Mouse (Mus musculus) bone marrow, adult 2 months (tissue): ENCODE results near the gene Mbd3. TPM values are rescaled to one million over a fixed set of nuclear protein-coding genes. Genes with fewer than 3 reads are reported as not detected.
A peak's percentile ranks its signal among the peaks of the same experiment; 100 is the strongest.

Source experiments
- H3K27ac ChIP-seq: fragments of 200-500 bp; 2 replicates; pipeline ENCODE4 v1.5.1; 2012; ENCODE audit warnings: low read depth, mild to moderate bottlenecking, control low read depth, inconsistent platforms, low read length; ENCODE audit not compliant: control insufficient read depth, poor library complexity, insufficient read depth
- H3K4me1 ChIP-seq: fragments of 200-500 bp; 2 replicates; pipeline ENCODE4 v1.6.1; 2011; ENCODE audit warnings: low read length; ENCODE audit not compliant: control insufficient read depth, insufficient read depth
- H3K4me3 ChIP-seq: fragments of 200-500 bp; replicated peaks from 2 replicates; pipeline ENCODE3; 2011; ENCODE audit warnings: mild to moderate bottlenecking, low read depth, low read length, control low read depth; ENCODE audit not compliant: control insufficient read depth
- CTCF ChIP-seq: fragments of 200-500 bp; IDR thresholded peaks from 2 replicates; pipeline ENCODE4 v1.5.1; 2011; ENCODE audit warnings: low read length, control low read depth; ENCODE audit not compliant: control insufficient read depth, insufficient read depth
- POLR2A ChIP-seq: fragments of 200-500 bp; IDR thresholded peaks from 2 replicates; pipeline ENCODE4 v1.6.1; 2011; ENCODE audit warnings: low read depth, mild to moderate bottlenecking, control low read depth, low read length, borderline replicate concordance; ENCODE audit not compliant: control insufficient read depth
- WGBS: fragments of 180-500 bp; shearing (Covaris S2); methylation state at CpG from one replicate; pipeline ENCODE4 v1.1.7; 2018; 5-methylcytosine and 5-hydroxymethylcytosine counted together
- polyA plus RNA-seq: library from polyadenylated mRNA; stranded (reverse); fragments of >200 nt; gene quantifications from 2 replicates; pipeline ENCODE4 v1.2.4, GENCODE M21; 2011; ENCODE audit warnings: low replicate concordance; ENCODE audit not compliant: missing spikeins, insufficient read depth, insufficient read length

The Mbd3 gene
- polyA plus RNA-seq, 1 experiment = 82.0 TPM

DNA sequence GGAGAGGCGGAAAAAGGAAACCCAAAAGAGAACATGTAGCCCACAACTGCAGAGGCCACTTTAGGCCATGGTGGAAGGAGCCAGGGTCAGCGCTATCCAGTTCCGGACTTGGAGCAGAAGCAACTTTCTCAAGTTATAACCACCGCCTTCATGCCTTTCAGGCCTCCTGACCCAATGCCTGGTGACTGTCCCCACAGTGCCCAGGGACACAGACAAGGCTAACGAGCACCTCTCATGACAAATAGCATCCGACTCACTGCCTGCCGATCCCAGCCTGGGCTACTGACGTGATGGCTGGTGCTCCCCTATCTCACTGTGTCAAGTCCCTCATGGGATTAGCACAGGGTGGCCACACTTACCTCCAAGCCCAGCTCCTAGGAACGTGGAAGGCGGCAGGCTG lies 21.4 kb upstream of the Mbd3 start:
- WGBS = 91% methylated on average over 10 of the region's 10 CpGs
- TF ChIP-seq POLR2A (no peak), CTCF (no peak)
- Histone ChIP-seq H3K4me3 (peak overlapping the region; percentile 0), H3K4me1 (peaks cover 3% of the 10 kb centered on the region; the same call in 1 of the 2 replicates), H3K27ac (peak overlapping the region; percentile 89; the same call in 1 of the 2 replicates)

DNA sequence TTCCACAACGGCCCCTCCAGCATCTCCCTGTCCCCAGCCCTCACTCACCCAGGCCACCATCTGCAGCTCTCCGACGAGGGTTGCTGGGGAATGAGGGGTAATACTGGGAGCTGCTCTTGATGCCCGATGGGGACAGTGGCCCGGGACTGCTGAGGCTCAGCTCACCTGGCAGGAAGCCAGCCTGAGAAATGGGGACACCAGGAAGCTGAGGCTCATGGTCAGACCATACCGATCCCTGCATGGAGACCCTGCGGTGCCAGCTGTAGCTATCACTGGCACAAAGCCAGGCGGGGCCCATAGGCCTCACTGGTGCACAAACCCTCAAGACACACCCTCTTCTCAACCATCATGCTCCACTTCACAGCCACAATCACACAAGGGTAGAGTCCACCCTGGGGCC lies 20.1 kb upstream of the Mbd3 start:
- no peak overlapping the region for H3K27ac ChIP-seq
- no peak overlapping the region for H3K4me3 ChIP-seq
- 74% methylated on average over 8 of the region's 8 CpGs for WGBS
- peaks cover 3% of the 10 kb centered on the region; the same call in 1 of the 2 replicates for H3K4me1 ChIP-seq
- TF ChIP-seq CTCF (no peak), POLR2A (no peak)

DNA sequence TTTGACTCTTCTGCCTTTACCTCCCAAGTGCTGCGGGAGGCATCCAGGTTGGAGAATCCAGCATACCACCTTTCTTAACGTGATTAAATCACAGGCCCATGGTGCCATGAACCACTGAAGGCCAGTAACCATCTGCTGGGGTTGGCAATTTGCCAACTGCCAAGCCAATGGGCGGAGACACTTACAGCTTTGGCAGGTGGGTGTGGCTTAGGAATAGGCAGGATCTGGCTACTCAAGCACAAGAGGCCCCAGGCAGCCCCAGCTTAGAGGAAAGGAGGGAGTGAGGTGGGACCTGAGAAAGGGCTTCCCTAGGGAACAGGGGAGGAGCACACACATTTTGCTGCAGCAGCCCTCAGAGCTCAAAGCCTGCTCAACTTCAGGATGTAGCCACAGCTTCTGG lies 19.0 kb upstream of the Mbd3 start:
- Histone ChIP-seq H3K4me3 (no peak overlapping the region), H3K27ac (no peak overlapping the region), H3K4me1 (peaks cover 2% of the 10 kb centered on the region; the same call in 1 of the 2 replicates)
- TF ChIP-seq POLR2A (no peak), CTCF (no peak)
- WGBS = 53% methylated on average over 3 of the region's 3 CpGs

DNA sequence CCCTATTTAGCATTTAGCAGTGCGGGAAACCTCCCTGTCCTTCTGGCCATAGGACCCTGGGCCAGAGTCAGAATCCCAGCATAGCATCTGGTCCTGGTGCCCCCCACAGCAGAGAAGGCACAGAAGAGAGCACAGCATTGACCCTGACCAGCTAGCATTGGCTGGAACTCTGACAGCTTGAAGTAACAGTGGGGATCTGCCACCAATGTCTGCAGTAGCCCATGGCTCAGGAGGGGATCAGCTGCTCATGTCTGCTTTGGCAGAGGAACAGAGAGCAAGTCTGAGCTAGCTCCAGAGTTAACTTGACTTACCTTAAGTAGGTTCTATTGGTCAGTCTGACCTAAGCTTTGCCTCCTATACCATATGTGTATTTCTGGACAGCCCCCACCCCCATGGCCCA lies 18.5 kb upstream of the Mbd3 start:
- 100% methylated on average over 1 of the region's 1 CpGs for WGBS
- TF ChIP-seq CTCF = no peak
- TF ChIP-seq POLR2A = no peak
- no peak overlapping the region for H3K27ac ChIP-seq
- no peak overlapping the region for H3K4me3 ChIP-seq
- no peaks in the 10 kb centered on the region for H3K4me1 ChIP-seq

DNA sequence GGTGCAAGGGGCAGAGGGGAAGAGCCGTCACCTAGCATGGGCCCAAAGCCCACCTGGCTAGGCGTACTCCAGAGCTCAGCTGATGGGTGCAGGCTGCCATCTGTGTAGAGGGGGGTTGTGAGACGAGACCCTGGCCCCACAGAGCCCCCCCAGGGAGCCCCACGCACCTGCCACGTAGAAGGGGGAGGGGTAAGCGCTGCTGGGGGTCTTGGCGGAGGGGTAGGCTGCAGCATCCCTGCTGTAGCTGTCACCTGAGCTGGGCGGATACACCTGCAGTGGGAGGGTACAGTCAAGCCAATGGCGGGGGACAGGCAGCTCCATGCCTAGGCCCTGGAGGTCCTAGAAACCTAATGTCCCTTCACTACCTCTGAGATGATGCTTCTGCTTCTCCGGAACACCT lies 18.0 kb upstream of the Mbd3 start:
- no peaks in the 10 kb centered on the region for H3K4me1 ChIP-seq
- WGBS = 97% methylated on average over 10 of the region's 10 CpGs
- no peak overlapping the region for H3K27ac ChIP-seq
- no peak for TF ChIP-seq CTCF
- no peak for TF ChIP-seq POLR2A
- H3K4me3 ChIP-seq = no peak overlapping the region

DNA sequence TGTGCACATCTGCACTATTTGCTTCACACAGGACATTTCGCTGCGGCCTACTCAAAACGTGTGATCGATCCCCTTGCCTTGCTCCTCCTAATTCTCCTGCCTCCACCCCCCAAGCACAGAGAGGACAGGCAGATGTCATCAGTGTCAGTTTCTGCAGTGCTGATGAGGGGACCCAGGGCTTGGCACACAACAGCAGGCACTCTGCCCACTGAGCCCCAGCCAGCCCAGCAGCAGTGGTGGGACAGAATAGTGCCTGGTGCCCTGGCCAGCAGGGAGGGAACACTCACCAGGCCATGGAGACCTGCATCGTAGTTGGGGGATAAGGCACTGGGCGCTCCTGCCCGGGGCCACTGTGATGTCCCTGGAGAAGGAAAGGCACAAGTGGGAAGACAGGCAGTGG lies 16.2 kb upstream of the Mbd3 start:
- 98% methylated on average over 7 of the region's 7 CpGs for WGBS
- H3K27ac ChIP-seq = no peak overlapping the region
- H3K4me1 ChIP-seq = peaks cover 2% of the 10 kb centered on the region; the same call in 1 of the 2 replicates
- no peak for TF ChIP-seq POLR2A
- no peak for TF ChIP-seq CTCF
- no peak overlapping the region for H3K4me3 ChIP-seq

GRCm38 (mm10) chr10:80412656-80413541 lies 13.5 kb upstream of the Mbd3 start:
- no peak overlapping the region for H3K4me3 ChIP-seq
- 94% methylated on average over 44 of the region's 44 CpGs for WGBS
- H3K4me1 ChIP-seq = peaks cover 2% of the 10 kb centered on the region; the same call in 1 of the 2 replicates
- H3K27ac ChIP-seq = no peak overlapping the region
- no peak for TF ChIP-seq CTCF
- peak; percentile 20; the same call in 1 of the 2 replicates for TF ChIP-seq POLR2A

DNA sequence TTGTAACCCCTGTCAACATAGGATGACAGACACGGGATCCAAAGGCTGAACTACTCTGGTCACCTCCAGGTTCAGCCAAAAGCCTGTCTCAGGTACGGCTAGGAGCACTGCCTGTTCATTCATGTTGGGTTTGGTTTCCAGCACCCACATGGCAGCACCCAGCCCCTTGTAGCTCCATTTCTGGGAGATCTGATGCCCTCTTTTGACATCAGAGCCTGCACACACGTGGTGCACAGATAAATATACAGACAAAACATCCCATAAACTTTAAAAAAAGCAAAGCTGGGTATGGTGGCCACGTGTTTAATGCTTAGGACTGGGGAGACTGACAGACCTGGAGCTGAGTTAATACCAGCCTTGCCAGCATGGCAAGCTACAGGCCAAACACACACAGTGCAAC lies 8.6 kb upstream of the Mbd3 start:
- Histone ChIP-seq H3K27ac (no peak overlapping the region; the same call in 1 of the 2 replicates), H3K4me1 (peaks cover 7% of the 10 kb centered on the region; the same call in 1 of the 2 replicates), H3K4me3 (no peak overlapping the region)
- TF ChIP-seq POLR2A (no peak), CTCF (no peak)
- 23% methylated on average over 4 of the region's 4 CpGs for WGBS
